Mouse (Mus musculus): ENCODE results near the gene Mipol1.

DNA sequence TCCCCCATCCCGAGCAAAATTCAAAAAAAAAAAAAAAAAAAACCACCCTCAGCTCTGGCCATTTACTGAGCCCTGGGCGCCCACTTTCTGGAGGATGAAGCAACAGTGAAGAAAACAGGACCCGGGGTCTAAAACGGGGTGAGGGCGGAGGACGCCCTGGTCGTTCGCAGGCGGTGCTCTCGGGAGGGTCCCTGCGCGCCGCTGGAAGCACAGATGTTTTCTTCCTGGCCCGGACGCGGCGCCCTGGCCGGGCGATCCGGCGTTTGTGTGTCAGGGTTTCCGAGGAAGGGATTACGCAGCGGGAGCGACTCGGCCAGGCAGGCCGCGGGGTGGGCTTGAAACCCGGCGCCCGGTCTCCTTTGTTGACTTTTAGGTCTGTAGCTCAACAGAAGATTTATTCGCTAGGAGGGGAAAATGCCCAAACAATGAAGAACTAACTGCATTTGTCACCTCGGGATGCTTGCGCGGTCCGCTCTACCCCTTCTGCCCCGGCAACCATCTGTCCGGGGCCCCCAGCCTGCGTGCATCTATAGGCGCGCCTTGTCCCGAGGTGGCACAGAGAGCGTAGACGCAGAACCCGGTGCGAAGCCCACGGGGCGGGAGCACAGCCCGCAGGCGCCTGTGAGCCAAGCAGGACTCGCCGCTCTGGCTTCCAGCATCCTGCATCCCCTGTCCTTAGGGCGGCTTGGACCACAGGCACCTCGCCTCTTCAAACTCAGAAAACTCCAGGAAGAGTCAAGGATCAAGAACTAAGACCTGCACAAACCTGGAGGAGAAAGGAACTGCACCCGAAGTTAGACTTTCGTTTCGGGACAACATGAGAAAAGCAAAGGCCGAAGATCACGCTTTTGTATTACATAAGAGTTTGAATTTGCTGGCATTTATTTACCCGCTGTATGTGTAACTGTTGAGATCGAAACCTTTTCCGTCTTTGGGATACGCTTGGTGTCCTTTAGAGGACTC lies 308.6 kb downstream of the Mipol1 start:
- TF ChIP-seq CTCF (IDR thresholded peaks at IDR 0.05; ENCODE audit: extremely low read depth, insufficient read depth, low read length), result no peak
- TF ChIP-seq POLR2A (IDR thresholded peaks at IDR 0.05; ENCODE audit: extremely low read depth, insufficient read depth, low read length), result no peak

Data from cortical plate, adult 2 months (tissue).